Mouse (Mus musculus) thymus, adult 2 months (tissue): ENCODE data around the gene 1600014C23Rik. TPM values are rescaled to one million over a fixed set of nuclear protein-coding genes. Genes with fewer than 3 reads are reported as not detected.

ENCODE experiments used
- DNase-seq: peaks from one replicate; pipeline ENCODE4 v3.0.0; 2021
- H3K27ac ChIP-seq: fragments of 200-500 bp; 2 replicates; pipeline ENCODE4 v1.5.1; 2012; ENCODE audit warnings: low read length, control low read depth; ENCODE audit not compliant: control insufficient read depth, insufficient read depth
- H3K27me3 ChIP-seq: fragments of 200-500 bp; 2 replicates; pipeline ENCODE4 v1.6.1; 2012; ENCODE audit warnings: mild to moderate bottlenecking, low read length, moderate library complexity, mixed read lengths; ENCODE audit not compliant: control insufficient read depth, insufficient read depth
- H3K36me3 ChIP-seq: fragments of 200-500 bp; 2 replicates; pipeline ENCODE4 v1.6.1; 2012; ENCODE audit warnings: mild to moderate bottlenecking, low read length, moderate library complexity; ENCODE audit not compliant: control insufficient read depth, insufficient read depth
- H3K4me1 ChIP-seq: fragments of 200-500 bp; replicated peaks from 2 replicates; pipeline ENCODE4 v1.6.1; 2012; ENCODE audit warnings: low read length; ENCODE audit not compliant: control insufficient read depth, insufficient read depth
- H3K4me3 ChIP-seq: fragments of 200-500 bp; 2 replicates; pipeline ENCODE4 v1.5.1; 2012; ENCODE audit warnings: mild to moderate bottlenecking, low read length, control low read depth, moderate library complexity; ENCODE audit not compliant: control insufficient read depth, insufficient read depth
- CTCF ChIP-seq: fragments of 200-500 bp; IDR thresholded peaks from 2 replicates; pipeline ENCODE4 v1.5.1; 2012; ENCODE audit warnings: mild to moderate bottlenecking, control low read depth, low read length, moderate library complexity, borderline replicate concordance; ENCODE audit not compliant: control insufficient read depth, poor library complexity, insufficient read depth; ENCODE audit errors: extremely low read depth
- POLR2A ChIP-seq: fragments of 200-500 bp; IDR thresholded peaks from 2 replicates; pipeline ENCODE4 v1.6.1; 2012; ENCODE audit warnings: mild to moderate bottlenecking, low read length, control low read depth, moderate library complexity; ENCODE audit not compliant: control insufficient read depth, poor library complexity, insufficient read depth; ENCODE audit errors: extremely low read depth
- WGBS: fragments of 180-500 bp; shearing (Covaris S2); methylation state at CpG from one replicate; pipeline ENCODE4 v1.1.7; 2018; 5-methylcytosine and 5-hydroxymethylcytosine counted together
- polyA plus RNA-seq: library from polyadenylated mRNA; depleted of rRNA; stranded (reverse); fragments of >200 nt; gene quantifications from 2 replicates; pipeline ENCODE4 v1.2.3, GENCODE M21; 2012

1600014C23Rik gene
- polyA plus RNA-seq, 1 experiment = not detected

DNA sequence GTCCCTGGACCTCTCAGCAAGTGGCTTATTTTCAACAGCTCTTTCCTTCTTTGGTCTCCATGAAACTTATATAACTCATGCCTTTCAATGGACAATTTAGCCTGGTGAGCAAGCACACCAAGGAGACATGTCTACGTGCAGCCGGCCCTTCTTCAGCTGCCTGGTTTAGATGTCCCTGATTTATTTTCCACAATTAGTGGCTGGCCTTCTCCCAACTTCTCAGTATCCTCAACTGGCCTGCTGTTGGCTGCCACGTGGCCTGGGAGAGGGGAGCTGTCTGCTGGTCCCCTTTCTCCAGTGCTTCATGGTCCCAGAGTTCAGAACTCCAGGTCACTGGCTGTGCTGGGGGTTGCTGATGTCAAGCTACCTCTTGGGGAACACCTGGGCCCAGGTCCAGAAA is 28.3 kb upstream of the 1600014C23Rik start:
- TF ChIP-seq CTCF = no peak
- TF ChIP-seq POLR2A = no peak
- WGBS = 91% methylated on average over 3 of the region's 3 CpGs
- no peak overlapping the region for H3K27ac ChIP-seq

DNA sequence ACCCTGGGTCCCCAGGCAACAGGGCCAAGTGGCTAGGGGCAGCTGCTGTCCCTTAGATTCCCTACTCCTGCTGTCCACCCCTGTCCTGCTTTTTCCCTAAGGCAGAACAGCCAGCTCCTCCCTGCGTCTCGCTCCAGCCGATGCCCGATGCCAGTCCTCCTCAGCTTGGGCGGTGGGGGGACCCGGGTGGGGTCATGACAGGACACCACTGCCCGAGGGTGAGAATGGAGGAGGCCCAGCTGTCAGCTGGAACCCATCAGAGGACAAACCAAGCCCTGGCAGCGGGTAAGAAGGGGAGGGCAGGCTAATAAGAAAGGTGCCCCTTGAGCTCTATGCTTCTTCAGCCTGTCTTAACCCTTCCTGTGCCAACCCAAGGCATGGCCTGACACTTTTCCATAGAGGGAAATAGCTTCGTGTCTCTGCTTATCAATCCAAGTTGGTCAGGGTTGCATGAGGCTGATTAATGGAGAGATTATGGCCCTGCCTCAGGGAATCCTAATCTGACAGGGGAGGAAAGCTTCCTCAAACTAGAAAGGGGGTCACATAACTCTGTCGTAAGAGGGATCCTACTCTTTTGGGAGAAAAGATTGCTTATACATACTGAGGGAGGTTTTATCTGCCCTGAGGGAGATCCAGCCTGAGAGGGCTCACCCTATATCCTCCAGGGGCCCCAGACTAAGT is 27.5 kb upstream of the 1600014C23Rik start:
- H3K27ac ChIP-seq = no peak overlapping the region
- 95% methylated on average over 10 of the region's 10 CpGs for WGBS
- DNase-seq = no peak

More for the DNA sequence above, 28.3 kb upstream of the 1600014C23Rik start:
- H3K27me3 ChIP-seq = no peaks in the 10 kb centered on the region
- no peak overlapping the region for H3K4me3 ChIP-seq
- DNase-seq = no peak
- H3K36me3 ChIP-seq = no peaks in the 10 kb centered on the region
- peaks cover 5% of the 10 kb centered on the region for H3K4me1 ChIP-seq

DNA sequence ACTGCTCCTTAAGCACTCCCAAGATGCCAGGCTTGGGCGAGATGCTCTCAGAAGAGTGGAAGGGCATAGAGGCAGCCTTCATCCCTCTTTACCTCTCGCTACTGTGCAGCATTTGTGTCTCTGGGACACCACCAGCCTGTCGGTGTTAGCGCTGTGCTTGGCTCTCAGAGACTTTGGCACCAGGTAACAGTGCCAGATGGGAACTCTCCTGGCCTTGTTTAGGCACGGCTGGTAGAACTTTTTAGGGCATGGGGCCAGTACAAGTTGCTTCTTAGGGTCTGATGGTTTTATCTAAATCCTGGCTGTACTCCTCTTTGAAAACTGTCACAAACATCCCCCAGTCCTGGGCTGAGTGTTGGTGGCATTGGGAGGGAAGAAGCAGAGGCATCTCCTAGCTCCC is 26.1 kb upstream of the 1600014C23Rik start:
- H3K36me3 ChIP-seq = no peaks in the 10 kb centered on the region
- H3K4me1 ChIP-seq = no peaks in the 10 kb centered on the region
- 96% methylated on average over 5 of the region's 5 CpGs for WGBS
- no peak overlapping the region for H3K4me3 ChIP-seq
- no peak for DNase-seq
- no peaks in the 10 kb centered on the region for H3K27me3 ChIP-seq
- TF ChIP-seq POLR2A (no peak), CTCF (no peak)
- no peak overlapping the region for H3K27ac ChIP-seq

More for the DNA sequence above, 27.5 kb upstream of the 1600014C23Rik start:
- Histone ChIP-seq H3K36me3 (no peaks in the 10 kb centered on the region), H3K27me3 (no peaks in the 10 kb centered on the region), H3K4me3 (no peak overlapping the region), H3K4me1 (no peaks in the 10 kb centered on the region)
- no peak for TF ChIP-seq POLR2A
- TF ChIP-seq CTCF = no peak

DNA sequence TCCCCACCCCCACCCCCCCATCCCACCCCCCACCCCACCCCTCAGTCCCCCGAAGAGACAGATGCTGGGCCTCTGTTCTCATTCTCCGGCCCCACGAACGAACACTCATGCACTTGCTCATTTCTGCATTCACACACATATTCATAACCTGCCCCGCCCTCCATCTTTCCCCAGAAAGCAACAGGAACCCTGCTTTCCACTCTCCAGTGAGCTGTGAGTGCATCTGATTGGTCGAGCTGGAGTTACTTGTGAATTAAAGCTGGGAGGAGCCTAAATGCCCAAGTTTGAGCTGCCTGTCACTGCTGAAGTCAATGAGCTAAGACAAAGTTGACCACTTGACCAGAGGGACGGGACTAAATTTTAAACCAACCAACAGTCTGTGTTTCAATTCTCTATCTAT is 25.2 kb upstream of the 1600014C23Rik start:
- no peak overlapping the region for H3K27ac ChIP-seq
- no peak for TF ChIP-seq CTCF
- no peaks in the 10 kb centered on the region for H3K4me1 ChIP-seq
- no peaks in the 10 kb centered on the region for H3K27me3 ChIP-seq
- H3K4me3 ChIP-seq = no peak overlapping the region
- 84% methylated on average over 7 of the region's 7 CpGs for WGBS
- H3K36me3 ChIP-seq = no peaks in the 10 kb centered on the region
- no peak for DNase-seq

DNA sequence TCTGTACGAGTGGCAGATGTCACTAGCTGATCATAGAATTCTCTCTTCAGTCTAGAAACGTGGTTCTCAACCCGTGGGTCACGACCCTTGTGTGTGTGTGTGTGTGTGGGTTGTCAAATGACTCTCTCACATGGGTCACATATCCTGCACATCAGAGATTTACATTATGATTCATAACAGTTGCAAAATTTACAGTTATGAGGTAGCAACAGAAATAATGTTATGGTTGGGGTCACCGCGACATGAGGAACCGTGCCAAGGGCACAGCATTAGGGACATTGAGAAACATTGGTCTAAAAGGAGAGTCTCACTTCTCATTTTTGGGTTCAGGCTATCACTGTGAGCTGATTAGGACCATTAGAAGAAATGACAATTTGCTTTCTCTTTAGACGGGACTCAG is 24.3 kb upstream of the 1600014C23Rik start:
- Histone ChIP-seq H3K27me3 (no peaks in the 10 kb centered on the region), H3K27ac (no peak overlapping the region), H3K4me3 (no peak overlapping the region), H3K36me3 (no peaks in the 10 kb centered on the region), H3K4me1 (no peaks in the 10 kb centered on the region)
- no peak for DNase-seq
- WGBS = 66% methylated on average over 8 of the region's 8 CpGs
- TF ChIP-seq CTCF (no peak), POLR2A (no peak)

DNA sequence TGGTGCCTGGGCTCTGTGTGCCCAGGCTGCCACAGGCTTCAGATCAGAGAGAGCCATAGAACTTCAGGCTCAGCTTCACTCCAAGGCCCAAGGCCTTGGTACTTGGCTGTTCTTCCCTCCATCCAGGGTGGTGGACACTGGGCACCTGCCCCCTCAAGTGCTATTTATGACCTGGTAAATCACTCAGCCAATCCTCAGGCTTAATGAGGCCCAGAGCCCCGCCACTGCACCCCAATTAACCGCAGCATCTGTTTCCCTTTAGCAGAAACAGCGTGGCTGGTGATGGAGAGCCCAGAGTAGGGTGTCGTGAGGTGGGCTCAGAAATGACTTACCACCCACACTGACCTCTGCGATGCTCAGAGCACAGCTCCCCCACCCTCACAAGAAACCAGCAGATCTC is 23.2 kb upstream of the 1600014C23Rik start:
- Histone ChIP-seq H3K27ac (no peak overlapping the region), H3K27me3 (no peaks in the 10 kb centered on the region), H3K36me3 (no peaks in the 10 kb centered on the region), H3K4me3 (no peak overlapping the region), H3K4me1 (no peaks in the 10 kb centered on the region)
- WGBS = 46% methylated on average over 5 of the region's 5 CpGs
- no peak for DNase-seq
- no peak for TF ChIP-seq CTCF
- no peak for TF ChIP-seq POLR2A

DNA sequence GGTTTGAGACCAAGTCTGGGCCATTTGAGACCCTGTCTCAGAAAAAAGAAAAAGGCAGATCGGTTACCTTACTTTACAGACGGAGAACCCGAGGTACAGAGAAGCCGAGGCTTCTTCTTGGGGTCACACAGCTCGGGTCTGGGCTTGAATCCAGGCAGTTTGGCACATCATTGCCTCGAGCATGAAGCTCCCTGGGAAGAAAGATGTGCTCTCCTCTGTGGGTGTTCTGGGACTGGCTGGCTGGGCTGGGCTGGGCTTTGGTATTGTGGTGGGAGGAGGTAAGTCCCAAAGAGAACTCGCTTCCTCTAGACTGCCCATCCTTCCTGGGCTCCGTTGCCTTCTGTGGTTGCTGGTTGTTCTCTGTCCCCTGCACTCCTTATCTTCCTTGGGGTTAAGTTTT is 22.7 kb upstream of the 1600014C23Rik start:
- Histone ChIP-seq H3K36me3 (no peaks in the 10 kb centered on the region), H3K27ac (no peak overlapping the region), H3K4me3 (no peak overlapping the region), H3K4me1 (no peaks in the 10 kb centered on the region), H3K27me3 (no peaks in the 10 kb centered on the region)
- WGBS = 61% methylated on average over 8 of the region's 8 CpGs
- TF ChIP-seq CTCF (no peak), POLR2A (no peak)
- DNase-seq = no peak
